Mouse (Mus musculus) adrenal gland, postnatal 36 days (tissue): Measurements from ENCODE around the gene Camk2d. TPM values are rescaled to one million over a fixed set of nuclear protein-coding genes. Genes with fewer than 3 reads are reported as not detected.

Source experiments
- DNase-seq, 2 experiments: peaks; one replicate each; pipeline ENCODE4 v3.0.0; 2021; ENCODE audit warnings: mixed read lengths in 1 of 2
- total RNA-seq, 2 experiments: library from RNA; stranded (reverse); gene quantifications; 2 replicates each; pipeline ENCODE4 v1.2.3; 2021

Gene Camk2d
- total RNA-seq, 2 experiments from 2014 or later, result 96.8 to 97.2 TPM

- DNase-seq, result no peak
Observed at GRCm38 (mm10) chr3:126652361-126652760, 56.3 kb downstream of the Camk2d start.

- DNase-seq, result no peak
Observed at GRCm38 (mm10) chr3:126653118-126653517, 57.0 kb downstream of the Camk2d start.

DNA sequence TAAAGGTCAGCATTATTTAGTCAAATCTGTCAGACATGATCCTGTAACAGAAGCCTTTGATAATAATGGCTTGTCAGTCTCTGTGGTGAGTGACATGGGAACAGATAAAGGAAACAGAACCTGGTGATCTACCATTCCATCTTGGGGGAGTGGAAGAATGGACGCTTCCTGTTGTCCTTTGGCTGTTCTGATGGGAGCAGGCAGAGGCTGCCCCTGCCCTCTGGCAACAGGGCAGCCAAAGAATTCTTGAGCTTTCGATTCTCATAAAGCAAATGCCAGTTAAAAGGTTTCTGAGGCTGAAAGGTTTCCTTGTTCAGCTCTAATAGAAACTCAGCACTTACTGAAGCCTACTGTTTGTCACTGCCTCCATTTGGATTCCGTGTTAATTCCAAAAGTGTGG is 60.1 kb downstream of the Camk2d start:
- DNase-seq, result no peak

DNA sequence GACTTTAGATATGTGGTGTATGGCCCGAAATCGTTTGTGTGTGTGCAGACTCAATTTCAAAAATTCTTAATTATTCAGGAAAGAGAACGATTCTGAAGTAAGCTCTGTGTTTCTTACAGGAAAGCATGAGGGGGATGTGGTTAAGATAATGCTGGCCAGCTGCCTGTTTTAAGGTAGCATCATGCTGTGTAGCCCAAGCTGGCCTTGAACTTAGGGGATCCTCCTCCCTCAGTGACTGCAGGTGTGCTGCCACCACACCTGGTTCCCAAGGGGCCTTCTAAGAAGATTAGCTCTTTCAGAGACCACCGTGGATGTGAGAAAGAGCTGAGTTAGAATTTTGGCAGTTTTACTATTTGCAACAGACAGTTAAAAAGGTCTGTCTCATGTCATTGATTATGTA is 61.8 kb downstream of the Camk2d start:
- DNase-seq, result no peak

GRCm38 (mm10) chr3:126658791-126659190 is 62.7 kb downstream of the Camk2d start:
- no peak for DNase-seq

GRCm38 (mm10) chr3:126659235-126659634 is 63.1 kb downstream of the Camk2d start:
- no peak for DNase-seq

DNA sequence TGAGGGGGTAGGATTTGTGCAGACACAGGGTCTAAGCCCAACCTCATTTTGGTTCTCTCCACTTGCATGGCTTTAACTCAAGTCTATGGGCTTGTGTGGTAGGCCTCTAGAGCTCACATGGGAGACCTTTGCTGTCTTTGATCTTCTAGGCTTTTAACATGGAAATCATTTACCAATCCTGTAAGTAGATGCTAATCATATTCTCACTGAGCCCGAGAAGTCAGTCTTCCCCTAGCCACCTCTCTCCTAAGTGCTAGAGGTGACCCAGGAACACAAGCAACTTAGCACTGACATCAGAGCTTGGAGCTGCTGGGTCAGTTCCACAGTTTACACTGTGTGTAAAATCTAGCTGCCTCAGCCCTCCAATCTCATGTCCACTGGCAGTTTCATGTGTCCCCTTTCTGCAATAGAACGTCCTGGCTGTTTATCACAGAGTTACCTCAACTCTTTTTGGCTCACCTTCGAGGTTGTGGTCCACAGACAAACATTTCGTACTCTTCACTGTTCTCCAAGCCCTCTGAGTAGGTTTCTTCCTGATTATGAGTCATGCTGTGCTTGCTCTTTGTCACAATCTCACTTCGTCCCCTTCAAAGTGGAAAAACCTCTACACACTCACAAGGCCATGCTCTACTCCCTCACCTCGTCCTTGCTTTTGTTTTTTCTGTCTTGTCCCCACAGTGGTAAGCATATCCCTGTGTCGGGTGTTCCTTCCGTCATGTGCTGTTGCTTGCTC is 63.9 kb downstream of the Camk2d start:
- no peak for DNase-seq

DNA sequence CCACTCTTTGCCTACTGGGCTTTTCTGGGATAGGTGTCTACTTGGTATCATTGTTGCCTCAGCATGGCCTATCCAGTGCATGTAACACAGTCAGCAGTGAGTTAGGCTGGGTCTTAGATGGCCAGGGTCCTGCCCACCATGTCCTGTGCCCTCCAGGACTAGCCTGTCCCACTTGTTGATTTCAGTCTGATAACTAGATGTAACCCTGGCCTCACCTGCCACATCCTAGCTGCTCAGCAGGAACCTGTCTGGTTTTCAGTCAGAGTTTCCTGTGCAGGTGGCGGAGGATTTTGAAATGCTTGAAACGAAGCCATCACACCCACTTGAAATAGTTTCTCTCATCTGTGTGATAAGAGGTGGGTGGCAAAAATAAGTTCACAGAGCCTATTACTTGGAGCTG is 64.5 kb downstream of the Camk2d start:
- DNase-seq, result no peak

- peak; percentile 42 to 52 for DNase-seq
Observed at GRCm38 (mm10) chr3:126660986-126661385, 64.9 kb downstream of the Camk2d start.

DNA sequence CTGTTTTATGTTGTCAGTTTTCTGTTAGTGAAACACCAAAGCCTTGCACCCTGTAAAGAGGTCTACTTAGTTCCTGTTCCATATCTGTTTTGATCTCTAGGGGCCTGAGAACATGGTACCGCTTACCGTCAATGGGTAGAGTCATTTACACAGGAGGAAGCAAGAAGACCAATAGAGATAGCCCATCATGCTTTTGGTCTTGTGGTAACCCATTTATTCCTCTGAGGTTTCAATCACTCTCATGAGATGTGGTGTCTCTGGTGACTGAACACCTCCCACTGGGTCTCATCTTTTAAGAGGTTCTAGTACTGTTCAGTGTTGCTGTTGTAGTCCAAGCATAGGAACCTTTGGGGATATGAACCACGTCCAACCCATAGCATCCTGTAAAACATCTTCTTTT is 65.8 kb downstream of the Camk2d start:
- DNase-seq, result no peak

- no peak for DNase-seq
Observed at GRCm38 (mm10) chr3:126663436-126663835, 67.3 kb downstream of the Camk2d start.

GRCm38 (mm10) chr3:126665866-126666265 is 69.8 kb downstream of the Camk2d start:
- no peak for DNase-seq

DNA sequence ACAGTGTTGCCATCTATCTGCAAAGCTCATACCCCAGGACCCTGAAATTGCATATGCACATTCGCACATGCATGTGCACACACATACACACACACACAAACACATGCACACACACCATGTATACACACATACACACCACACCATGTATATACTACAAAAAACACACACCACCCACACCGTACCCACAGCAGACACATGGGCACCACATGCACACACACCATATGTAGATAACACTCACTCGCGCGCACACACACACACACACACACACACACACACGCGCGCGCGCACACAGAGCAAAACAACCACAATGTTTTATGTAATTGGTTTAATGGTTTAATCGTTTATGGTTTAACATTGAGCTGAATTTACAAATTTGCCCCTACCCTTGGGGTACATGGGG is 70.9 kb downstream of the Camk2d start:
- no peak for DNase-seq

DNA sequence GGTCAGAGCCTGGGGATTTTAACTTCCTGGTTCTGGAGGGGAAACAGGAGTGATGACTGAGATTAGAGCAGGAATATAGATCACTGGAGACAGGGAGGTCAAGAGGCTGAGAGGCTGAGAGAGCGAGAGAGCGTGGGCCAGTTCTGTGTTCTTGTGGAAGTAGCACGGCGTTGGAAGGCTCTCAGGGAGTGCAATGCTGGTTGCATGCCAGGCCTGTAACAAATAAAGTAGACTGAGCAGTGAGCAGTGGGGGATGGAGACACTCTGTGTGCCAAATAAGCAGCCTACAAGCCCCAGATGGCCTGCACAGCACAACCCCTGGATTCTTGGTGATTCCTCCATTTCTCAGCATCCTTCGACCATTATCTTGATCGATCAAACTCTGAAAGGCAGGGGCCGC is 71.3 kb downstream of the Camk2d start:
- DNase-seq, result peak; percentile 57 to 74

- peak in 1 of 2 experiments; percentile 57 for DNase-seq
Observed at GRCm38 (mm10) chr3:126668123-126668522, 72.0 kb downstream of the Camk2d start.

DNA sequence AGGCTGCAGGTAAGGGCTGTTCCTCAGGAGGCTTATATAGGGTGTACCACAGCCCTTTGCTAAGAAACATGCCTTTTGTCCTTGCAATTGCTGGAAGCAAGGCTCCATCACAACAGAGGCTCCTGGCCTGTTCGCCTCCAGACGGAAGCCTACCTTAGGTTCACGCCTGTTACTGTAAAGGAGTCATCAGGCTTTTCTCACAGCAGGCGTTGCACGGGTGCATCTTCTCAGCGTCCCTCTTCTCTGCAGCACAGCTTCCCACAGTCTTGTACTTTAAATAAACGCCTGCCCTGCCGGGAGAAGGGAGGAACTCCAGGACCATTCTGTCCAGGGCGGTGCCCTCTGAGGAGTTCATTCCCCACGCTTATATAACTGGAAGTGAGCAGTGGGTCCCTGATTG is 72.6 kb downstream of the Camk2d start:
- no peak for DNase-seq

DNA sequence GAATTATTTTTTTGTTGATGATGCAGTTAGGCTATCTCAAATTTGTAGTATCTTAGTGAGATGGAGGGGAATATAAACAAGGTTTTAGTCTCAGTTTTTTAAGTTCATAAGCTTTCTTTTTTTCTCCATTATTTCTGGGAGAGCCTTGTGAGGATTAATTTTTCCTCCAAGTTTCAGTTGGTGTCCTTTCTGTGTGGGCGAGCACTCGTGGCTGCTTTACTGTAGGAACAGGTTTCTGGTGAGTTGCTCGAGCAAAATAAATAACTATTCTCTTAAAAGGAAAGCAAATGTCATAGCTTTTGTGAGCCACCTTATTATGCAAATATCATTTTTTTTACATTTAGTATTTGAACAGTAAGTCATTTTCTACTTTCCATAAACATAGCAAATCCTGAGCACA is 74.3 kb downstream of the Camk2d start:
- no peak for DNase-seq

DNA sequence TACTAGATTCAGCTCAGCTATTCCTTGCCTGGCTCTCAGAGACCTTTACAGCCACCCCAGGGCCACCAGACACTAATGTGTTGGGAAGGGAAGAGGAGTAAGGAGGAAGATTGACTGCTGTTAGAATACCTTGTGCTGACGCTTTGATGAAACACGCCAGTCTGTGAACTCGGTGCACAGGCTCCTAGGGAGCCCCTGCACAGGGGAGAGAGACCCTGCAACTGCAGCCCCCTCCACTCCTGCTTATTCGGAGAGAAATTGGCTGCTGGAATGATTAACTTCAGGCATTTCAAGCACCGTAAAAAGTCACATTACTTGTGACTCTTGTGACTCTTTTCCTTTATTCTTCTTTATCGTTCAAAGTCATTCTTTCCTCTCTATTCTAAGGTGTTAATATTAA is 75.2 kb downstream of the Camk2d start:
- no peak for DNase-seq

DNA sequence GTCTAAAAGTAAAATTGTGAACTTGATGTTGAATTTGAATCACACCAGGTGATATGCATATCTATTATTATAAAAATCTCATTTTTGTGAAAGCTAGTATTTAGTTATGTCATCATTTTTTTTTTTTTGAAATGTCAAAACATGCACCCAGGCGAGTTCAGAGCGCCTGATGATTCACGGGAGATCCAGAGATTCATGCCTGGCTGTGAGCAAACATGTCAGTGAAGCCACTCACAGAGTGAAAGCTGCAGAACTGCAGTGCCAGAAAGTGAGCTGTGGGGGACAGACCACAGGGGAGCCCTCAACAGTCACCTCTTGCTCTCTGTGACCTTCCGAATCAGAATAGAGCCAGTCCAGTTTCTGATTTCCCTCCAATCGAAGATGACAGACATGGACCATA is 84.9 kb downstream of the Camk2d start:
- DNase-seq, result no peak

- DNase-seq, result no peak
Observed at GRCm38 (mm10) chr3:126681996-126682395, 85.9 kb downstream of the Camk2d start.

GRCm38 (mm10) chr3:126685363-126685762 is 89.3 kb downstream of the Camk2d start:
- DNase-seq, result no peak

DNA sequence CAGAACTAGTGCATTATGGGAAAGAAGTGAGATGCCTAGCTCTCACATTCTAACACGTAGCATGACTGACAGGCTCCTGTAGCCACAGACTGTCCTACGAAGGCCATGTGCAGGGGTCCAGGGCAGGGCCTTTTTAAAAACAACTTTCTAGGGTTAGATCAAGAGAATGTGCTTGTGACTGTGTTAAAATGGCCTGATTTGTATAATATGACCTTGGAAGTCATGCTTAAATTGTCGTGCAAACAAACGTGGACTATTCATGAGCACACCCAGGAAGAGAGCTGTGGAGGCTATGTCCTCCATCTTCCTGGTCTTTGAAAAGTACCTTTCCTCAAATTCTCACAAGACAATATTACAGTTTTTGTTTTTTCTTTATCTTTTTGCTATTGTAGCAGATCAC is 91.0 kb downstream of the Camk2d start:
- no peak for DNase-seq

- DNase-seq, result no peak
Observed at GRCm38 (mm10) chr3:126688516-126688915, 92.4 kb downstream of the Camk2d start.
